Mouse (Mus musculus): Measurements from ENCODE around the gene Ssr2.

DNA sequence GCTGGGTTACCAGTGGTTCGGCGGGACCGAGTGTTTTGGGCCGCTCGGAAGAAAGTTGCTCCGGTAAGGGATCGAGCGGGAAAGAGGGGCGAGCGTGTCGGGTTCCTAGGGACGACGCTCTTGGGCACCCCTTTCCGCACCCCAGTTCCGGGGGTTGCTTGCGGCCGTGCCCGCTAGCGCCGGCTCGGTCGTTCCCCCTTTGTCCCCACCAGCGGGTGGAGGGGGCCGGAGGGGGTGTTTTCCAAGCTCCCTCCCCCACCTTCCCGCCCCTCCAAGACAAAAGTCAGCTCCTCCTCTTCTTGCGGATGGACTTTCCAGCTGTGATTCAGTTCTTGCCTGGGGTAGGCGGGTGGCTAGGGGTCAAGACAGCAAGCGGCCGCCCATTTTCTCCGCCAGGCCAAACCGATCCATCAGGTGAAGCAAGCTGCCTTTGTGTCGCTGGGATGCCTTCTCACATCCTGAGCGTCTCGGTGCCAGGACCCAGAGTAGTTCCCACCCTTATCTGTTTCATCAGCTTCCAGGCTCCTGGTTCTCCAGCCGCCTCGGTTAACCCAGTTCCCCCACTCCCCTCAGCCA, 45.9 kb downstream of the Ssr2 start:
- TF ChIP-seq CTCF (IDR thresholded peaks at IDR 0.05; ENCODE audit: control insufficient read depth, insufficient read depth, insufficient read length) = no peak
- no peak for TF ChIP-seq USF1 (IDR thresholded peaks at IDR 0.05; ENCODE audit: low read depth)
- no peak for TF ChIP-seq MYOD1 (IDR thresholded peaks at IDR 0.05; ENCODE audit: control insufficient read depth, insufficient read length, low read depth)
- no peak for TF ChIP-seq MAX (IDR thresholded peaks at IDR 0.05)
- no peak for TF ChIP-seq FOSL1 (IDR thresholded peaks at IDR 0.05; ENCODE audit: insufficient read depth, low read length, poor library complexity, severe bottlenecking)
